Mouse (Mus musculus): ENCODE results near the gene Golga7b. TPM values are rescaled to one million over a fixed set of nuclear protein-coding genes. Genes with fewer than 3 reads are reported as not detected.

Gene Golga7b
- polyA plus RNA-seq, 1 experiment = 1.8 TPM

DNA sequence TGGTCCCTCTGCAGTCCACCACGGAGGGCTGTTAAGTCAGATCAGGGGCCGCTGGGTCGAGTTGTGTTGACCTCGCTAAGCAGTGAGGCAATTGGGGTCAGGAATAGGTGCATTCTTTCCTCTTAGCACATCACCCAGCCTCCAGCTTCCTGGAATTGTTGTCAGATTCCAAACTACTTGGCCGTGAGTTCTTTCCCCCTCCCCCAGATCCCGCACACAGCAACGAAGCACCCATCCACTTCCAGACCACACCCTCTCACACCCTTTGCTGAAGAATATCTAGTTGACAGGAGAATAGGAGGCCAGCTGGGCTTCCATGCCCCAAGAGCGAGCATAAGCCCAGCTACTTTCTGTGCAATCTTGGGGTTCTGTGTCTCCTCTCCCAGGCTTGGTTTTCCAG lies 35.4 kb upstream of the Golga7b start:
- TF ChIP-seq POLR2A (IDR thresholded peaks at IDR 0.05; ENCODE audit: borderline replicate concordance, control insufficient read depth, low read depth, low read length) = no peak
- H3K27ac ChIP-seq (ENCODE audit: control insufficient read depth, insufficient read depth, low read depth, low read length, poor library complexity) = no peak overlapping the region
- no peaks in the 10 kb centered on the region for H3K4me1 ChIP-seq (ENCODE audit: control insufficient read depth, insufficient read depth, low read length)
- H3K4me3 ChIP-seq (replicated peaks; ENCODE audit: control insufficient read depth, low read depth, low read length) = no peak overlapping the region
- WGBS = 32% methylated on average over 8 of the region's 8 CpGs

DNA sequence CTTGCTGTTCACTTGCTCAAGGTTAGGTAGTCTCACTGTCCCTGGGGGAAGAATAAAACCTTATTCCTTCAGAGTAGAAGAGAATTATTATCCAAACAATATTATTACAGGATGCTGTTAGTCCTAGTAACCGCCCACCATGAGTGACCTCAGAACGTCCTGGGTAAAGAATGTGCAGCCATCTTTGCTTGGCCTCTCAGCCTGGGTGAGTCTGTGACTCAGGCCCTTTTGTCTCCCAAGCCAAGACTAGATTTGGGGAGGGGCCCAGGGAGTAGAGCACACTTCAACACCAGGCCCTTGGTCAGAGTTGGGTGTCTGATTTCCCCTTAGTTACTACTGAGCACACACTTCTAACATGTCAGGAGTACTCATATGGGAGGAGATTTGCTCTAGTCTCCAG lies 32.8 kb upstream of the Golga7b start:
- TF ChIP-seq POLR2A (IDR thresholded peaks at IDR 0.05; ENCODE audit: borderline replicate concordance, control insufficient read depth, low read depth, low read length) = no peak
- no peak for TF ChIP-seq CTCF (IDR thresholded peaks at IDR 0.05; ENCODE audit: control insufficient read depth, insufficient read depth, low read length)
- no peak overlapping the region for H3K27ac ChIP-seq (ENCODE audit: control insufficient read depth, insufficient read depth, low read depth, low read length, poor library complexity)
- WGBS = 73% methylated on average over 2 of the region's 2 CpGs
- no peaks in the 10 kb centered on the region for H3K4me1 ChIP-seq (ENCODE audit: control insufficient read depth, insufficient read depth, low read length)
- H3K4me3 ChIP-seq (replicated peaks; ENCODE audit: control insufficient read depth, low read depth, low read length) = no peak overlapping the region

DNA sequence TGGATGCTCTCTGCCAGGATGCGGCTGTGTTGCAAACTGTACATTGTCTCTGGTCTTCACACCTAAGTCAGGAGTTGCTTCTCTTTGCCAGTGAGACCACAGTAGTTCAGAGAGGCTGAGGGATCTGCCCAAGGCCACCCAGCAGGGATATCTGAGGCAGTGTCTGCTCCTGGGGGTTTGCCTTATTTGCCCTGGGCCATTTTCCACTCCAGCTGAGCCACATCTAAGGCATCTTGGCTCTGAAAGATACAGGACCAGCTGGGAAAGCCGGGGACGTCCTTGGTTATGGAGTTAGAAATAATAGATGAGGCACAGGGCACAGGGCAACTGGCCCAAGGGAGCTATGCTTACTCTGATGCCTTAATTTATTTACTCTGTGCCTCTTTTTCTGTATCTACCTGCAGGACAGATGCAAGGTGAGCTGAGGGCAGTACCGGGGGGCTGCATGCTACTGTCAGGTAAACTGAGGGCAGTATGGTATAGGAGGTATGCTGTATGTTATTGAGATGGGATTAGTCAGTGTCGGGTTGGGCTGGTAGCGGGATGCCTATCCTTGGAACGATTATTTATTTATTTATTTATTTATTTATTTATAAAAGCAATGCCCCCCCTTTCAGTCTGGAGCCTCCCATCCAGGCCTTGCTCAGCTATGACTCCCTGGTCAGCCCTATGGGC lies 30.5 kb upstream of the Golga7b start:
- TF ChIP-seq CTCF (IDR thresholded peaks at IDR 0.05; ENCODE audit: control insufficient read depth, insufficient read depth, low read length) (no peak), POLR2A (IDR thresholded peaks at IDR 0.05; ENCODE audit: borderline replicate concordance, control insufficient read depth, low read depth, low read length) (no peak)
- no peak overlapping the region for H3K27ac ChIP-seq (ENCODE audit: control insufficient read depth, insufficient read depth, low read depth, low read length, poor library complexity)
- 74% methylated on average over 7 of the region's 7 CpGs for WGBS
- no peaks in the 10 kb centered on the region for H3K4me1 ChIP-seq (ENCODE audit: control insufficient read depth, insufficient read depth, low read length)
- H3K4me3 ChIP-seq (replicated peaks; ENCODE audit: control insufficient read depth, low read depth, low read length) = no peak overlapping the region

DNA sequence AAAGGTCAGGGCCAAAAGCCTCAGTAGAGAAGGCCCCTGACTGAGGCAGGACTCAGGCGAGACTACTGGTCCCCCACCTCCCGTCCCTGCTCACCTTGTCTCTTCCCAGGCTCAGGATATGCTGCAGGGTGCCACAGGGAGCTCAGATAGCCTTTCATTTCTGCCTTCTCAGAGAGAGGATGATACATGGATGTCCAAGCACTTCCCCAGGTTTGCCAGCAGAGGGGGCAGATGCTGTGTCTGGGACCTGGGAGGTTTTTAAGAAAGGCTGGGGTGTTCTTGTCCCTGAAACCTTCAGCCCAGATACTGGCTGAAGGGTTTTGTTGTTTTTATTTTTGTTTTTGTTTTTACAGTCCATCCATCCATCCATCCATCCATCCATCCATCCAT lies 30.0 kb upstream of the Golga7b start:
- H3K27ac ChIP-seq (ENCODE audit: control insufficient read depth, insufficient read depth, low read depth, low read length, poor library complexity) = no peak overlapping the region
- WGBS = 21% methylated on average over 2 of the region's 2 CpGs
- no peaks in the 10 kb centered on the region for H3K4me1 ChIP-seq (ENCODE audit: control insufficient read depth, insufficient read depth, low read length)
- TF ChIP-seq POLR2A (IDR thresholded peaks at IDR 0.05; ENCODE audit: borderline replicate concordance, control insufficient read depth, low read depth, low read length) (no peak), CTCF (IDR thresholded peaks at IDR 0.05; ENCODE audit: control insufficient read depth, insufficient read depth, low read length) (peak; percentile 53)
- H3K4me3 ChIP-seq (replicated peaks; ENCODE audit: control insufficient read depth, low read depth, low read length) = no peak overlapping the region

DNA sequence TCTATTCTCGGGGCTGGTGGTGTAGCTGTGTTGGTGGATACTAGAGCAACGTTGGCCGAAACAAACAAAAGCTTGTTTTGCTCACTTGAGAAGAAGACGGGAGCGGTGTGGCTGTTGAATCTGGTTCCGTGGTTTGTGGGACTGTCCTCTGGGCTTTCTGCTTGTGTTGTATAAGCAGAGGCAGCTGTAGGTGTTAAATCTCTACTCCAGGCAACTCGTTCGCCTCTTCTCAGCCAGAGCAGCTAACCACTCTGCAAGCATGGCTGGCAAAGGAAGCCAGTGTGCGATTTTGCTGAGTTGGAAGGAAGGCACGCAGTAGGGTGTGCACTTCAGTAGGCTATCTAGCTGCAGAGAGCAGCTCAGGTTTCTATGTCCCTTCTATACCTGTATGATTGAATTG lies 20.9 kb upstream of the Golga7b start:
- TF ChIP-seq POLR2A (IDR thresholded peaks at IDR 0.05; ENCODE audit: borderline replicate concordance, control insufficient read depth, low read depth, low read length) (no peak), CTCF (IDR thresholded peaks at IDR 0.05; ENCODE audit: control insufficient read depth, insufficient read depth, low read length) (no peak)
- Histone ChIP-seq H3K4me3 (replicated peaks; ENCODE audit: control insufficient read depth, low read depth, low read length) (no peak overlapping the region), H3K4me1 (ENCODE audit: control insufficient read depth, insufficient read depth, low read length) (no peaks in the 10 kb centered on the region), H3K27ac (ENCODE audit: control insufficient read depth, insufficient read depth, low read depth, low read length, poor library complexity) (no peak overlapping the region)
- 43% methylated on average over 10 of the region's 10 CpGs for WGBS

DNA sequence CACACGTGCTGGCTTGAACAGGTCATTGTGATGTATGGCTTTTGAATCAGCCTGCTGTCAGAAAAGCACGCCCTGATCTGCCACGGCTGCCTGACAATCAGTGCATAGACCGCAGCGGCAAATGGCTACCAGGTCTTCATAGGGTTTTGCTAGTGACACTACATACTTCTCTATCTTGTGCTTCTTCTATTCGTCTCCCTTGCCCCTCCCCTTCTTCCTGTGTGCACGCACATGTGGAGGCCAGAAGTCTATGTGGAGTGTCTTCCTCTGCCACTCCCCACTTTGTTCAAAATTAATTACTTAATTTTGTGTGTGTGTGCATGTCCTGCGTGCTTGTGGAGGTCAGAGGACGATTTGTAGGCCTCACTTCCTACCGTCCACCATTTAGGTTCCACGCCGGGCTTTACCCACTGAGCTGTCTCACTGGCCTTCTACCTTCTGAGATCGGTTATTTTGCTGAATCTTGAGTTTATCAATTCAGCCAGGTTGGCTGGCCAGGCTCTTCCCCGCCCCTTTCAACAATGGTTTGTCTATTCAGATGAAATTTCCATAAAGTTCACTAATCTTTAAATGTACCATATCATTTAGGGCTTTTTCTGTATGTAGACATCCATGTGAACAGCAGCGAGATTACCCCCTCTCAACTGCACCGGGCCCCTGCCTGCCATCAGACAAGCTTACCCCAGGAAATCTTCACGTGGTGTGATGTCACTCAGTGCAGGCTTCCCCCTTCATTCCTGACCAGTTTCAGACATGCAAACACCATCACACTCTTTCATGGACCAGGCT lies 17.7 kb upstream of the Golga7b start:
- TF ChIP-seq CTCF (IDR thresholded peaks at IDR 0.05; ENCODE audit: control insufficient read depth, insufficient read depth, low read length) = no peak
- no peak for TF ChIP-seq POLR2A (IDR thresholded peaks at IDR 0.05; ENCODE audit: borderline replicate concordance, control insufficient read depth, low read depth, low read length)
- no peak overlapping the region for H3K4me3 ChIP-seq (replicated peaks; ENCODE audit: control insufficient read depth, low read depth, low read length)
- no peaks in the 10 kb centered on the region for H3K4me1 ChIP-seq (ENCODE audit: control insufficient read depth, insufficient read depth, low read length)
- H3K27ac ChIP-seq (ENCODE audit: control insufficient read depth, insufficient read depth, low read depth, low read length, poor library complexity) = no peak overlapping the region
- WGBS = 72% methylated on average over 17 of the region's 17 CpGs

DNA sequence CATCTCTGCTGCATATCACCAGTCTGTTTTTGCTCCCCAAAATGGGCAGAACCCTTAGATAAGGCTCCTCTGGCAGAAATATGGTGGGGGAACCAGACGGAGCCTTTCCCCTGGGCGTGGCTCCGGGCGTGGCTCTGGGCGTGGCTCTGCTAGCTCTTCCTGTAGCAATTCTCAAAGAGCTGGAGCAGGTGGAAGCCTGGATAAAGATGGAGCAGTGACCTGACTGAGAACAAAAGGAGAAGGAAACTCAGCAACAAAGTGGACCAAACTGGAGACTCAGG lies 17.1 kb upstream of the Golga7b start:
- TF ChIP-seq CTCF (IDR thresholded peaks at IDR 0.05; ENCODE audit: control insufficient read depth, insufficient read depth, low read length) (no peak), POLR2A (IDR thresholded peaks at IDR 0.05; ENCODE audit: borderline replicate concordance, control insufficient read depth, low read depth, low read length) (no peak)
- Histone ChIP-seq H3K4me1 (ENCODE audit: control insufficient read depth, insufficient read depth, low read length) (no peaks in the 10 kb centered on the region), H3K27ac (ENCODE audit: control insufficient read depth, insufficient read depth, low read depth, low read length, poor library complexity) (no peak overlapping the region), H3K4me3 (replicated peaks; ENCODE audit: control insufficient read depth, low read depth, low read length) (no peak overlapping the region)
- 45% methylated on average over 5 of the region's 5 CpGs for WGBS

DNA sequence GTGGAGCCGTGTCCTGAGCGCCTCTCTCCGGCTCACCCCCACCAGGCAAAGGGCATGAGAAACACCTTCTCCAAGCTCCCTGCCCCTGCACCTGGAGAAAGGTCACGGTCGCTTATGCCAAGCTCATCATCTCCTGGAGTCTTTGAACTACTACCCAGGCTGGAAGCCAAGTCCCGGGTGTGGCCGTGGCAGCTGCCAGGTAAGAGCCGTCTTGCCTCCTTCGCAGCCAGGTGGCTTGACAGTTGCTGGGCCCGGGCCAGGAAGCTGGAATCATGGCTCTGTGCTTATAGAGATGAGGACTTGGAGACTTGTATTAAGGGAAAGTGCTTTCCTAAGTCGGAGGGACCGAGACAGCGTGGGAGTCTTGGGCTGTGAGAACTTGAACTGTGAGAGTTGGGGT lies 16.4 kb upstream of the Golga7b start:
- WGBS = 81% methylated on average over 13 of the region's 13 CpGs
- H3K27ac ChIP-seq (ENCODE audit: control insufficient read depth, insufficient read depth, low read depth, low read length, poor library complexity) = no peak overlapping the region
- TF ChIP-seq CTCF (IDR thresholded peaks at IDR 0.05; ENCODE audit: control insufficient read depth, insufficient read depth, low read length) = no peak
- no peak for TF ChIP-seq POLR2A (IDR thresholded peaks at IDR 0.05; ENCODE audit: borderline replicate concordance, control insufficient read depth, low read depth, low read length)
- H3K4me1 ChIP-seq (ENCODE audit: control insufficient read depth, insufficient read depth, low read length) = no peaks in the 10 kb centered on the region
- H3K4me3 ChIP-seq (replicated peaks; ENCODE audit: control insufficient read depth, low read depth, low read length) = no peak overlapping the region

Measured in bone marrow, adult 2 months (tissue).